Mouse (Mus musculus): ENCODE measurements around the gene Dus2. TPM values are rescaled to one million over a fixed set of nuclear protein-coding genes. Genes with fewer than 3 reads are reported as not detected.

The Dus2 gene
- polyA plus RNA-seq, 1 experiment from 2014 or later: 19.7 TPM

Small RNA genes within 50 kb of the gene (microRNA-seq; reads per million reads assigned to microRNA genes)
- not detected for gene Mir7074

Other genes with a start within 250 kb of the Dus2 start
- gene Gfod2, start 232.7 kb upstream of the Dus2 start, polyA plus RNA-seq (2015; fragmentation: Nextera tagmentation; extraction: Ambion mirVana): 24.9 and 25.7 TPM in 2 replicates
- gene Ranbp10, start 164.0 kb upstream of the Dus2 start, polyA plus RNA-seq (2015; fragmentation: Nextera tagmentation; extraction: Ambion mirVana): 10.7 and 13.3 TPM in 2 replicates
- gene Tsnaxip1, start 163.6 kb upstream of the Dus2 start, polyA plus RNA-seq (2015; fragmentation: Nextera tagmentation; extraction: Ambion mirVana): 0.21 and 0.24 TPM in 2 replicates
- gene Cenpt, start 138.1 kb upstream of the Dus2 start, polyA plus RNA-seq (2015; fragmentation: Nextera tagmentation; extraction: Ambion mirVana): 44.7 and 46.3 TPM in 2 replicates
- gene Thap11, start 136.2 kb upstream of the Dus2 start, polyA plus RNA-seq (2015; fragmentation: Nextera tagmentation; extraction: Ambion mirVana): 65.2 and 66.1 TPM in 2 replicates
- 186 and 242 TPM in 2 replicates for gene Nutf2, start 130.8 kb upstream of the Dus2 start, polyA plus RNA-seq (2015; fragmentation: Nextera tagmentation; extraction: Ambion mirVana)
- 58.8 and 61.1 TPM in 2 replicates for gene Edc4, start 110.5 kb upstream of the Dus2 start, polyA plus RNA-seq (2015; fragmentation: Nextera tagmentation; extraction: Ambion mirVana)
- gene Nrn1l, start 97.8 kb upstream of the Dus2 start, polyA plus RNA-seq (2015; fragmentation: Nextera tagmentation; extraction: Ambion mirVana): 0.53 and 0.85 TPM in 2 replicates
- gene Pskh1, start 90.9 kb upstream of the Dus2 start, polyA plus RNA-seq (2015; fragmentation: Nextera tagmentation; extraction: Ambion mirVana): 44.3 and 46.7 TPM in 2 replicates
- 0.82 and 1.8 TPM in 2 replicates for gene Ctrl, start 57.5 kb upstream of the Dus2 start, polyA plus RNA-seq (2015; fragmentation: Nextera tagmentation; extraction: Ambion mirVana)
- 33.3 and 46.5 TPM in 2 replicates for gene Psmb10, start 52.9 kb upstream of the Dus2 start, polyA plus RNA-seq (2015; fragmentation: Nextera tagmentation; extraction: Ambion mirVana)
- gene Lcat, start 48.0 kb upstream of the Dus2 start, polyA plus RNA-seq (2015; fragmentation: Nextera tagmentation; extraction: Ambion mirVana): 1.3 and 1.8 TPM in 2 replicates
- gene Slc12a4, start 25.2 kb upstream of the Dus2 start, polyA plus RNA-seq (2015; fragmentation: Nextera tagmentation; extraction: Ambion mirVana): 36.1 and 36.2 TPM in 2 replicates
- not detected in 2 replicates for gene Dpep3, start 11.9 kb upstream of the Dus2 start, polyA plus RNA-seq (2015; fragmentation: Nextera tagmentation; extraction: Ambion mirVana)
- not detected in 2 replicates for gene Dpep2nb, start 14.6 kb downstream of the Dus2 start, polyA plus RNA-seq (2015; fragmentation: Nextera tagmentation; extraction: Ambion mirVana)
- gene Ddx28, start 20.5 kb downstream of the Dus2 start, polyA plus RNA-seq (2015; fragmentation: Nextera tagmentation; extraction: Ambion mirVana): 19.8 and 21.2 TPM in 2 replicates
- gene Nfatc3, start 67.5 kb downstream of the Dus2 start, polyA plus RNA-seq (2015; fragmentation: Nextera tagmentation; extraction: Ambion mirVana): 5.7 and 6.7 TPM in 2 replicates
- gene Esrp2, start 145.6 kb downstream of the Dus2 start, polyA plus RNA-seq (2015; fragmentation: Nextera tagmentation; extraction: Ambion mirVana): 24.3 and 28.5 TPM in 2 replicates
- 14.9 and 15.6 TPM in 2 replicates for gene Pla2g15, start 159.1 kb downstream of the Dus2 start, polyA plus RNA-seq (2015; fragmentation: Nextera tagmentation; extraction: Ambion mirVana)
- gene Slc7a6, start 177.5 kb downstream of the Dus2 start, polyA plus RNA-seq (2015; fragmentation: Nextera tagmentation; extraction: Ambion mirVana): 49.9 and 52.4 TPM in 2 replicates
- gene Slc7a6os, start 219.6 kb downstream of the Dus2 start, polyA plus RNA-seq (2015; fragmentation: Nextera tagmentation; extraction: Ambion mirVana): 32.2 and 32.4 TPM in 2 replicates
- gene Prmt7, start 219.6 kb downstream of the Dus2 start, polyA plus RNA-seq (2015; fragmentation: Nextera tagmentation; extraction: Ambion mirVana): 54.8 and 55.3 TPM in 2 replicates